Mouse (Mus musculus): Measurements from ENCODE around the gene Hist1h2be.
"Not testable (repeated sequence)": the region's sequence is repeated elsewhere in the genome, so short reads cannot be mapped to it uniquely, and the experiment has no call there.

Hist1h2be gene

DNA sequence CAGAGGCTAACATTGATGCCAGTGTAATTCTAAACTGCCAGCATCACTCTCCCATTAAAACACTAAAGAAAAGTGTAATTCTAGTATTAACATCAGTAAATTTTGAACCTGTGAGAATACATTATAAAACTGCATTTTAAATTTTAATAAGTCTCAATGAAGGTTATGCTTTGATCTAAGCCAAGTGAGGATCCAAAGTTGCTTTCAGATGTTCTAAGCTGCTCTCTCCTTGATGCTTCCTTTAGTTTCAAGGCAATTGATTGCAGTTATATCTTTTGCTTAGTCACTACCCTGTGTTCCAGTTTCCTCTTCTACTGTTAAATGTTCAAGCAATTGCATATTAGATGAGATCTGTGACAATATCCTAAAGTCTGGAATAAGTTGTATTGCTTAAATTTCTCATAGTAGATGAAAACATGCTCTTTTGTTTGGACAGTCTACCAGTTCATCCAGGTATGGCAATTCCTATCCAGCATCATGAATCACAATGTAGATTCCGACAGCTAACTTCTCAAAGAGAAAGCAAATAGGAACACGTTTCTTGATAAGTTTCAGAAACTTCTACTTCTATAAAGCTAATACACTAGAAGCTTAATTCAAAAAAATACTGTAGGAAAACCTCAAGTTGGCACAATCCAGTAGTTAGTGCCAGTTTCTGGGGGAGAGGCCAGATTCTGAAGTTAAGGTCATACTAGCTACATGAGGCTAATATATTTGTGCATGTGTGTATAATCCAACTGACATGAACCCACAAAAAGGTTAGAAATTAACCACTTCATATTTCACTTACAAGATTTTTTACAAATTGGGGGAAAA lies 48.5 kb downstream of the Hist1h2be start:
- no peak for DNase-seq

DNA sequence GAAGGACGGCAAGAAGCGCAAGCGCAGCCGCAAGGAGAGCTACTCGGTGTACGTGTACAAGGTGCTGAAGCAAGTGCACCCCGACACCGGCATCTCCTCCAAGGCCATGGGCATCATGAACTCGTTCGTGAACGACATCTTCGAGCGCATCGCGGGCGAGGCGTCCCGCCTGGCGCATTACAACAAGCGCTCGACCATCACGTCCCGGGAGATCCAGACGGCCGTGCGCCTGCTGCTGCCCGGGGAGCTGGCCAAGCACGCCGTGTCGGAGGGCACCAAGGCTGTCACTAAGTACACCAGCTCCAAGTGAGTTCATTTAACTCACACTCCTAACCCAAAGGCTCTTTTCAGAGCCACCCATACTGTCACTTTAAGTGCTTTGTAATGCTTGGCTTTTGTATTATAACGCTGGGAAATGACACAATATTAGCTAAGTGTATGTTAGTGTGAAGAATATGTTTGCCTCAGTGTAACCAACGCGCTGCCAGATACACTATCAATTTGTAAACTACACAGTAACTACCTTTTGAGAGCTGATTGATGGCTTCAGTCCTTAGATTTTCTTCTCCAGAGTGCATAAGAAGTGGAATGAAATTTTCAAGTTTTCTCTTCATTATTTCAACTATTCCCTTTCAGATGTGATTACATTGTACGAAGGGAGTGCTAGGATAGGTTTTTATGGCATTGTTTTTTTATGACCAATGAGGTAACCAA lies 49.3 kb downstream of the Hist1h2be start:
- DNase-seq, result not testable (repeated sequence)

DNA sequence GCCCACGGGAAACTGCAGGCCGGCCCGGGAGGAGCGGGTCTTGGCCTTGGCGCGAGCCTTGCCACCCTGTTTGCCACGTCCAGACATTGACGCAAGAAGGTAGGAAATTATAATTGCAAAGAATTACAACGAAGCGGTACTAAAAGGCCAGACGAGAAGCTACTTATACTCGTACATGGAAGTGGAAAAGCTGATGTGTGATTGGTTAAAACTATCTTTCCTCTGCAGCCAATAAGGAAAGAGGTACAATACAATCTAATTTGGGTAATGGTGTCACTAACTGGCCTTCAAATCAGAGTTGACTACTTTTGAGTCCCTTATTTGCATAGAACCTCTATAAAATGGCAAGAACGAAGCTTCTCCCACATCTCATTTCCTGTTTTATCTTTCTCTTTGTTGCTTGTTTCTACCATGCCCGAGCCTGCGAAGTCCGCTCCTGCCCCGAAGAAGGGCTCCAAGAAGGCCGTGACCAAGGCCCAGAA lies 49.9 kb downstream of the Hist1h2be start, which contains the start of the genes Hist1h2ae and Hist1h2bg:
Gene Hist1h2ae (minus strand): TSS at position 199 of the 482 bp plus-strand sequence.
Gene Hist1h2bg (plus strand): TSS at position 375 of the 482 bp plus-strand sequence.
- DNase-seq, result peak; percentile 85

DNA sequence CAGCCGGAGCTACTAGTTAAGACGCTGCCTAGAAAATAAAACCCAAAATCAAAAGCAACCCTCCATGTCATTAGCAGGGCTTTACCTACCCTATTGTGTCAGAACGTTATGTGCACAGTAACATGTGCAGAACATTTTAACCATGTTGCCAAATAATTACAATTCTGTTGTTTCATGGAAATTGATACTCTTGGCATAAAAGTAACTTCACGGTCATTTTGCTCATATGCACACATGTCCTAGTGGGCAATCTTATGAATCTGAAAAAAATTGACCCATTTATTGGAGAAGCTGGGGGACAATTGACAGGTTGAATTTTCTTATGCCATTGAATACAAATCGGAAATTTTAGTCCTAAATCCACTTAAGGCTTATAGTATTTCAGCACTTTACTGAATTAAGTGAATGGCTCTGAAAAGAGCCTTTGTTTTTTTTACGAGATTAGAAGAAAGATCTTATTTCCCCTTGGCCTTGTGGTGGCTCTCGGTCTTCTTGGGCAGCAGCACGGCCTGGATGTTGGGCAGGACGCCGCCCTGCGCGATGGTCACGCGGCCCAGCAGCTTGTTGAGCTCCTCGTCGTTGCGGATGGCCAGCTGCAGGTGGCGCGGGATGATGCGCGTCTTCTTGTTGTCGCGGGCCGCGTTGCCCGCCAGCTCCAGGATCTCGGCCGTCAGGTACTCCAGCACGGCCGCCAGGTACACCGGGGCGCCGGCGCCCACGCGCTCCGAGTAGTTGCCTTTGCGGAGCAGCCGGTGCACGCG lies 50.5 kb downstream of the Hist1h2be start:
- not testable (repeated sequence) for DNase-seq

DNA sequence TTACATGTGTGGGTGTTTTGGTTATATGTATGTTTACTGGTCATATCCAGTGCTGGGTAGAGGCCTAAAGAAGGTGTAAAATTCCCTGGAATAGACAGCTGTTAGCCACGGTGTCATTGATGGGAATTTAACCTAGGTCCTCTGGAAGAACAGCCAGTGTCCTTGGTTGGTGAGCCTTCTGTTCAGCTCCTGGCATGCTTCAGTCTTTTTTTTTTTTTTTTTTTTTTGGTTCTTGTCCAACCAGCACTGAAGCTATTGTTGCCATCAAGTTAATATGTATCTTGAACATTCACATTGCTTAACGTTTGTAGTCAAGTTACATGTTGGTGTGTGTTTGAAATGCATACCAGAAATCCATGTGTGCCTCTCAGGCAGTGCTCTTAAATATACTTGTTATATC lies 56.4 kb downstream of the Hist1h2be start:
- DNase-seq, result no peak

DNA sequence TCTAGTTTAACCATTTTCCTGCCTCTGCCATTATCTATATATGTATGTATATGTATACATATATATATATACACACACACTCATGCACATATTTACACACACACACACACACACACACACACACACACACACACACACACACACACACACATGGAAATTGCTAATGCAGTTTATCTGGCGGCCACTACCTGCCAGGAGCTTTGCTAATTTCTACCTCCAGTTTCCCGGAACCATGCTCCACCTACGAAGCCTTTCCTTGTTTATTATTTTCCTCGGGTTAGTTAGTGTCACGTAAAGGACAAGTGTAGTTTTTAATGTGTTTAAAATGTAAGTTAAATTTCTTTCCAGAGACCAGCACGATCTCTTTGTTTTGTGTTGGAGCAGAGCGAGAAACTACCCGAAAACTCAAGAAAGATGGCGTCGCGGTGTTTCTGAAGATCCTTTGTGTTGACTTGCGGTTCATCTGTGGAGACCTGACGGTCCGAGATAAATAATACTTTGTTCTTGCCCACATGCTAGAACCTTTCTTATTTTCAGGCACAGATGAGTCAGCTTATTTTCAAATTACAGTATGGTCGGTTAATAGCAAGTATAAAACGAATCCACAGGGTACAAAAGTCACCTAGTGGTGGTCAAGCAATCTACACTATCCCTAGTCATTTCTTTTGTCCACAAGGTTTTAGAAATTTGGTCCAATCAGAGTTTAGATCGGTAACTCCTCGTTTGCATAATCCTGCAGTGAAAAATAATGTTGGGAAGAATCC lies 58.0 kb downstream of the Hist1h2be start:
- no peak for DNase-seq

DNA sequence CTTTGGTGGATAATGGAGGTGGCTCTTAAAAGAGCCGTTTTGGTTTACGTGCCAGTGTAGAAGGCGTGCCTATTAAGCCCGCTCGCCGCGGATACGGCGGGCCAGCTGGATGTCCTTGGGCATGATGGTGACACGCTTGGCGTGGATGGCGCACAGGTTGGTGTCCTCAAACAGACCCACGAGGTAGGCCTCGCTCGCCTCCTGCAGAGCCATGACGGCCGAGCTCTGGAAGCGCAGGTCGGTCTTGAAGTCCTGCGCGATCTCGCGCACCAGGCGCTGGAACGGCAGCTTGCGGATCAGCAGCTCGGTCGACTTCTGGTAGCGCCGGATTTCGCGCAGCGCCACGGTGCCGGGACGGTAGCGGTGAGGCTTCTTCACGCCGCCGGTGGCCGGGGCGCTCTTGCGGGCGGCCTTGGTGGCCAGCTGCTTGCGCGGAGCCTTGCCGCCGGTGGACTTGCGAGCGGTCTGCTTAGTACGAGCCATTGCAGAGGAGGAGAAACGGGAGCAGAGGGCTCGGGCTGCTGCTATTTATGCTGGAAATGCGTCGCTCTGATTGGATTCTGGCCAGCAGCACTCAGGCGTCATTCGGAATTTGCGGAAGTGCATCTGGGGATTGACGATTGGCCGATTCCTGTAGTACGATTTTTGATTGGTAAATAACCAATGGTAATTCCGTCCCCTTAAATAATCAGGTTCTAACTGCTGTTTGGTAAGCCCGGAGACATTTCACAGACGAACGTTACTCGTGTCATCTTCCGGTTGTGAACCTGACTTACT lies 58.9 kb downstream of the Hist1h2be start, which contains the start of gene Hist1h3e:
Gene Hist1h3e (minus strand): TSS at position 487 of the 777 bp plus-strand sequence.
- DNase-seq, result peak; percentile 97

DNA sequence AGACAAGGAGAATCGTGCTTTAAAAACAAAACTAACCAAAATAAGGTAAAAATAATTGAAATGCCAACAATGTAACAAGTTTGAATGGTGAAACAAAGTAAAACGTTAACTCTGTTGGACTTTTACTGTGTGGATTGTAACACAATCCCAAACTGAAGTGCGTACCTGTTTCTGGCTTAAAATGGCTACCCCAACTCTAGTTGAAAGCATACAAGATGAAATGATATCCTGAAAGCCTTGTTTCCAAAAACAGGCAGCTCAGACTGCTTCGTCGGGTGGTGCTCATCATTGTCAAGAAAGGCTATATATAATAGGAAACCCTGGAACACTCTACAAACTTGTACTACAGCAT lies 59.4 kb downstream of the Hist1h2be start:
- DNase-seq, result not testable (repeated sequence)

DNA sequence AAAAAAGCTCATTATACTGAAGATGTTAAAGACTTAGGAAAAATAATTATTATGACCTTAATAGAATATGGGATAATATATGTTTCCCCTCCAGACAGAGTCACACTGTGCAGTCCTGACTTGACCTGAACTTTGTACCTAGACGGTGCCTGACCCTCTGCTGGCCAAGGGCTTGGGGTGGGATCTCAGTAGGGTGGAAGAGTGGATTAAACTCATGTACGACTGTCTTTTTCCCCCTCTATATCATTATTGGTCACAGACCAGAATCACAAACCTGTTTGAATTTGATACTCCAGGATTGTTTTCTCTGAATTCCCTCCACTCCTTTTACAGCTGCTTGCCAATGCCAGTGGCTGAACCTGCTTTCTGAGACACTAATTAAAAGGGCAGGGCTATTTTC lies 60.2 kb downstream of the Hist1h2be start:
- DNase-seq, result not testable (repeated sequence)

DNA sequence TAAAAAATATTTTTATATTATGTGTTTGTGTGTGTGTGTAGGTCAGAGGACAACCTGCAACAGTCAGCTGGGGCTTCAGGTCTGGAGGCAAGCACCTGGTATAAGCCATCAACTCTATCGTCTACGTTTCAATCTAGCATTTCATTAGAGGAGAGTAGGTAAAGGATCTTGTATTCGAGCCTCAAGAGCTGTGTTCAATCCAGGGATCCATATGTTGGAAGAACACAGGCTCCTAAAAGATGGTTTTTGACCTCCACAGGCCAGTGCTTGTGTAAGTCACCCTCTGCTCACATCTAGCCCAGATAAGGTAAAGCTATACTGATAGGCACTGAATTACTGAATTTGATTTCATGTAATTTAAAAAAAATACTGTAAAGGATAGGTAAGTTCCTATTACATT lies 64.0 kb downstream of the Hist1h2be start:
- DNase-seq, result no peak

DNA sequence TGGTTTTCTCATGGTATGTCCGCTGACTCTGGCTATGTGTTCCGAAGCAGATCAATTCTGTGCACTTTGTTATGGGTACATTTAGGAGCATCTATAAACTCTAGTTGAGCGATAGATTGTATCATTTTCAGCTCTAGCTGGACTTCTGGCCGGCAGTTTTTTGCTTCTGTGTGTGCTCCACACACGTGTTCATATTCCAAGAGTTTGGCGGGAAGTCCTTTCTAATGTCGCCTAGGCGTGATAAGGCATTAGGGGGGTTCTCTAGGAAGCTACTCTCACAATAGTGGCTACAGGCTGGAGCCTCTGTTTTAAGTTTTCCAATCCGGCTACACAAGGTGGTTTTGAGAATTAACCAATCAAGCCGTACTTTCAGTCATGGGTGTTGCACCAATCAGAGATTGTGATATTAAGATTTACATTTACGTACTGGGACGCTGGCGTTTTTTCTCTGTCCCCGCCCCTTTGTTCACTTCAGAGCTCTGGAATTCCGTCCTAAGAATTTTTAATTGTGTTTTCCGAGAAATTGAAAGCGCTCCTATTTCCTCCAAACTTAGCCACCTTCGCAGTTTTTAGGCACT lies 65.0 kb downstream of the Hist1h2be start:
- DNase-seq, result peak; percentile 88

DNA sequence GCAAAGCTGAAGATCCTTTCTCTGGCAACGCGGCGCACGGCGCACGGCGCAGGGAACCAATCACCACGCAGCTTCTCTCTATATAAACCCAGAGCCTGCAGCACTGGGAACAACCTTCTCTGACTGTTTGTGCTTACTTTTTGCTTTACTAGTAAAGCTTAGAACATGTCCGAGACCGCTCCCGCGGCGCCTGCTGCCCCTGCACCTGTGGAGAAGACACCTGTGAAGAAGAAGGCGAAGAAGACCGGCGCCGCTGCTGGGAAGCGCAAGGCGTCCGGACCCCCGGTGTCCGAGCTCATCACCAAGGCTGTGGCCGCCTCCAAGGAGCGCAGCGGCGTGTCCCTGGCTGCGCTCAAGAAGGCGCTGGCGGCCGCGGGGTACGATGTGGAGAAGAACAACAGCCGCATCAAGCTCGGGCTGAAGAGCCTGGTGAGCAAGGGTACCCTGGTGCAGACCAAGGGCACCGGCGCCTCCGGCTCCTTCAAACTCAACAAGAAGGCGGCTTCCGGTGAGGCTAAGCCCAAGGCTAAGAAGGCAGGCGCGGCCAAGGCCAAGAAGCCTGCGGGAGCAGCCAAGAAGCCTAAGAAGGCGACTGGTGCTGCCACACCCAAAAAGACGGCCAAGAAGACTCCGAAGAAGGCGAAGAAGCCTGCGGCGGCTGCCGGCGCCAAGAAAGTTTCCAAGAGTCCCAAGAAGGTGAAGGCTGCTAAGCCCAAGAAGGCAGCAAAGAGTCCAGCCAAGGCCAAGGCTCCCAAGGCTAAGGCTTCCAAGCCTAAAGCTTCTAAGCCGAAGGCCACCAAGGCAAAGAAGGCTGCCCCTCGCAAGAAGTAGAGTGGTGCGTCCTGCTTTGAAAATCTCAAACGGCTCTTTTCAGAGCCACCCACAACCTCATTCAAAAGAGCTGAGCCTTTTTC lies 65.7 kb downstream of the Hist1h2be start:
- peak; percentile 81 for DNase-seq

DNA sequence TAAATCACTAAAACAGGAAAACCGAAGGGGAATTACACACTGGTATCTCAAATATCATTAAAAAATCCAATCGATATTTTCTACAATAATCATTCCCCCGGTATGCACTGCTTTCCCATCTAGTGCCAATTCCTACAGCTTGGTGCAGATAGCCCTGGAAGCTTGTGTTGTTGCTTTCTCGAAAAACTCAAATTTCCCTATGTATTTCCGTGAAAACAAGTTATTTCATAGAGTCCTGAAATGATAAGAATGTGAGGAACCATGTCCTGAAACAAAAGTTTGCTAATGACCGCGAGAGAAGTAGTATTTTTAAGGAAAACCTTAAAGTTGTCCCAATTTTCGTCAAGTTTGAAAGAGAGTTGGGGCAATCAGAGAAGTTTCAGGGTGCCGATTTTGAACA lies 66.5 kb downstream of the Hist1h2be start:
- DNase-seq, result no peak

DNA sequence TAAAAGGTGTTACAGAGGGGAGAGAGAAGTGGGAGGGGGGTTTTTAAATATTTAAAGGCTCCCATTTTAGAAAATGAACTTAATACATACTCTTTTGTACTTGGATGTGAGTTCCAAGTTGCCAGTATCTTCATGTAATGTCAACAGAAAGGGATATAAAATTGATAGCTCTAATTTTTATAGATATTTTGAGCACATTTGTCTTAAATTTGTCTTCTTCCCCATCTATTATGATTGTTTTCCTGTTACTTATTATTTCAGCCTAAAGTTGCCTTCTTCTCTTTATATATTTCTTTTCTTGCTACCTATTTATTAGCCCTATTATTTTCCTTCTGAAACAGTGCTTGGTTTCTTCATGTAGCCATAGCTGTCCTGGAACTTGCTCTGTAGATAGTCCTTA lies 68.0 kb downstream of the Hist1h2be start, which contains the start of gene Hist1h1d:
Gene Hist1h1d (plus strand): TSS at position 301 of the 400 bp plus-strand sequence.
- no peak for DNase-seq

DNA sequence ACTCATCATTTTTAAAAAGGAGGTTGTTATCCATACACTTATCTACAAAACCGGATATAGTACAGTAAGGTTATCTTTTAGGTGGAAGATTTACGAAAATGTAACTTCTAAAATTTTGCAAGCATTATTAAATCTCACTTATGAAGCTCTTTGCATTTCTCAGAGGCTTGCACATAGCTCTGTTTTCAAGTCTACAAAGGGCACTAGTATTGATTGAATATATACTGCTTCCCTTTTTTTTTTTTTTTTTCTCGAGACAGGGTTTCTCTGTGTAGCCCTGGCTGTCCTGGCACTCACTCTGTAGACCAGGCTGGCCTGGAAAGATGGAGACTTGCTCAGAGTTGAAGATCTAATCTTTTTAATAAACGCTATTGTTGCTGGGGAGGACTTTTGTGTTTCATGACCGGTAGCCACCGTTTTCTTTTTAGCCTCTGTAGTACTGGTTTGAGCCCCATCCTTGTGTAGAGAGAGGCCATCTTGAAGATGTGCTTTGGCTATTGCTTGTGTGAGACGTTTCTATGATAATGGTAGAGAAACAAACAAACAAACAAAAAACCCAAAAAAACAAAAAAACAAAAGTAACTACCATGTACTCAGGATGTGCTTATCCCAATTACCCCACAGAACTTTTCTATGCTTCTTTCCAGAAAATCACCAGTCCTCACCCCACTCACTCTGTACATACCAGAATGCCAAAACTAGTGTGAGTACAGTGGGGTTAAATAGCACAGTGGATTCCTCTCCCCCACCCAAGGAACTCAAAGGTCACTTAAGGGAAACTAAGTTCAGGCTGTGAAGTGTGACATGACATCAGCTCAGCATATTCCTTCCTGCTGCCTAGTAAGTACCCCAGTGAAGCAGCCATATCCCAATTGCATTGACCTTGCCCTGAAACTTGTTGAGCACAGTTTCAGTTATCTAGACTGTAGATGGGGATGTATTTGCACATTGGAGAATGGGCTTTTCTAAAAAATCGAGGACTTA lies 68.7 kb downstream of the Hist1h2be start:
- no peak for DNase-seq

DNA sequence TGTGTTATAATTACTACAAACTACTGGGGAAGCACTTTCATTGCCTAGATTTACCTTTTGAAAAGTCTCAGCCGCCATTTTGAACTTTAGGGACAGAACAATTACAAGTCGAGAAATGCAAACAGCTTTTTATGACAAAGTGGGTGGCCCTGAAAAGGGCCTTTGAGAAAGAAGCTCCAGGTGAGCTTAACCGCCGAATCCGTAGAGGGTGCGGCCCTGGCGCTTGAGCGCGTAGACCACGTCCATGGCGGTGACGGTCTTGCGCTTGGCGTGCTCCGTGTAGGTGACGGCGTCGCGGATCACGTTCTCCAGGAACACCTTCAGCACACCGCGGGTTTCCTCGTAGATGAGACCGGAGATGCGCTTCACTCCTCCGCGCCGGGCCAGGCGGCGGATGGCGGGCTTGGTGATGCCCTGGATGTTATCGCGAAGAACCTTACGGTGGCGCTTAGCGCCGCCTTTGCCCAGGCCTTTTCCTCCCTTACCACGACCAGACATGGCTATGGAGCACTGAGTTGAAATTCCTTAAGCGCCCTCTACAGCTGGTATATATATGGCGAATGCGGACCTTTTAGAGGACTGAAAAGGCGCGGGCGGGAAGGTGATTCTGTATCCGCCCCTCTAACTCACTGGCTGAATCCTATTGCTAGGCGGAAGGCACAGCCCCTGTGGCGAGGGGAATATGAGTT lies 69.6 kb downstream of the Hist1h2be start, which contains the start of gene Hist1h4f:
Gene Hist1h4f (minus strand): TSS at position 503 of the 689 bp plus-strand sequence.
- peak; percentile 94 for DNase-seq

DNA sequence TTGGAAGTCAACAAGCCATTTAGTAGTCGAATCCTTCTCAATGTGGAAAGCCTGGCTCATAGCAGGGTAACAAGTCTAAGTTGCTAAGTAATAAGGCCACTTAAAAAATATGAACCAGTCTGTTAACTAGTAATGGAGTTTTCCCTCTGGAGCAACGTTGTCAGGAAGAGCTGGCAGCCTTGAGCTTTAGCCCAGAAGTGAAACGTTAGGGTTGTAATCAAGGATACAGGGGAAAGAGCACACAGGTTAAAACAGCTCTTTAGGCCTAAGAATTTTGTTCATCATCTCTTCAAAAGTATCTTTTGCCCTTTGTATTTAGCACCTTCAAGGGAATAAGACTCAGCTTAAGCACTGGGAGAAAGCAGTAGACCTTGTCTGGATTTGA lies 70.2 kb downstream of the Hist1h2be start:
- DNase-seq, result no peak

DNA sequence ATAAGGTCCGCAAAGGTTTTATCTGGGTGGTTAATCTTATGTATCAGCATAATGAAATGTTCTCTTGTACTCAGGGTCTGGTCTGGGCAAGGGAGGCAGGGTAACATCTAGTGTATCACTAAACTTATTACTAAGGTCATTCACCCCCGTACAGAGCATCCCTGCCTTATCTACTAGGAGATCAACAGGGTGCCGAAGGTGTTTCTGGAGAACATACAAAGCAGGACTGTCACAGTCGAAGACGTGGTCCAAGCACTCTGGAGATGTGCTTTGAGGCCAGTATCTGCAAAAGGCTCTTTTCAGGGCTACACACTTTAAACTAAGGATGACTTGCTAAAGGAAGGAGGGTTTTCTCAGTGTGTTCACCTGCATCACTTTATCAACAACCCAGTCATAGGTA lies 74.2 kb downstream of the Hist1h2be start:
- no peak for DNase-seq
